Mouse (Mus musculus): ENCODE results near the gene Tex261.
A peak's percentile ranks its signal among the peaks of the same experiment; 100 is the strongest.

Gene Tex261

GRCm38 (mm10) chr6:83756051-83756450, 19.6 kb downstream of the Tex261 start:
- no peak for DNase-seq

- DNase-seq, result peak; percentile 48 to 56
These were observed 25.4 kb downstream of the Tex261 start for GRCm38 (mm10) chr6:83750171-83750684.

DNA sequence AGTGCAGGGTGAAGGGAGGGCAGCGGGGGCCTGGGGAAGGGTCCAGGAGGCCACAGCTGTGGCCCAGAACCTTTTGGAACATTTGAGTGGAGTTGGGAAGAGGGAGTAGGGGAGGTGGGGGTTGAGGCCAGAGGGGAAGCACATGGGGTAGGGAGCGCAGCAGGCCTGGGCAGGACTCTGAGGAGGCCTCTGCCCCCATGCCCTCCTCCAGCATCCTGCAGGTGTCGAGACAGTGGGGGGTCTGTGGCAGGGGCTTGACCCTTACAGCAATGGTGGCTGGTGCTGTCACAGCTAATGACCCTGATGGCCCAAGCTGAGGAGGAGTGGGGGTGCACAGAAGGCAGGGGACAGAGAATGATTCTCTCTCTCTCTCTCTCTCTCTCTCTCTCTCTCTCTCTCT, 26.3 kb downstream of the Tex261 start:
- no peak for DNase-seq

- no peak for DNase-seq
These were observed 30.1 kb downstream of the Tex261 start for GRCm38 (mm10) chr6:83745466-83745865.

GRCm38 (mm10) chr6:83744557-83744956, 31.1 kb downstream of the Tex261 start:
- no peak for DNase-seq

DNA sequence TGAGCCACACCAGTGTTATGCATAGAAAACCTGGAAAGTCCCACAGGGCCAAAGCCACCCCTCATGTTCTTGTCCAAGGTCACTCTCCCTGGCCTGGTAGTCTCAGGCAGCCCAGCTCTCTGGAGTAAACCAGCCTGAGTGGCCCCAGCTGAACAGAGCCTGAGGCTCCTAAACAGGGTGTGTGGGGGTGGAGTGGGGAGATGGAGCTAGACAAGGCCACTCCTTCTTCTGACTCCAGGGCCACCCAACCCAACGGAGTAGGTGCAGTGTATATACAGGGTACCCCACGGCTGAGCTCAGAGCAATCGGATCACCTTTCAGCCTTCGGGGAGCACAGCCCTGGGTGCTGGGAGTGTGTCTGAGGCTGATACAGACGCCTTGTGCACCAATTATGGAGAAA, 31.5 kb downstream of the Tex261 start:
- DNase-seq, result no peak

DNA sequence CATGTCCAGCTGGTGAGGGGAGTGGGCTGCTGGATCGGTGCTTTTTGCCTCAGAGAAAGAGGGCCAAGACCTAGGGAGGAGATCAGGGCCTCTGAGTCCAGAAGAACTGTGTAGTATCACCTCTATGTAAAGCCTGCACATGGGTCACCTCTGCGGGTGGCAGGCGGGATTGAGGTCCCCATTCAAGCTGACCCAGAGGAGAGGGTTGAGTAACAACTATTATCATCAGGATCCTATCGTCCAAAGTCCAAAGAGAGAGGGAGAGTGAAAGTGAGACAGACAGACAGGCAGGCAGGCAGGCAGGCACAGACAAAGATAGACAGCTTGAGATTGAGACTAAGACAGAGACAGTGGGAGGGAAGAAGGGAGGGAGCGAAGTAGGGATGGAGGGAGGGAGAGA, 32.4 kb downstream of the Tex261 start:
- DNase-seq, result no peak

- DNase-seq, result no peak
These were observed 32.9 kb downstream of the Tex261 start, which contains the start of gene Atp6v1b1 for GRCm38 (mm10) chr6:83742761-83743160. Gene Atp6v1b1, plus strand, starts transcription at chr6:83742990.

GRCm38 (mm10) chr6:83738596-83738995, 37.0 kb downstream of the Tex261 start:
- DNase-seq, result no peak

DNA sequence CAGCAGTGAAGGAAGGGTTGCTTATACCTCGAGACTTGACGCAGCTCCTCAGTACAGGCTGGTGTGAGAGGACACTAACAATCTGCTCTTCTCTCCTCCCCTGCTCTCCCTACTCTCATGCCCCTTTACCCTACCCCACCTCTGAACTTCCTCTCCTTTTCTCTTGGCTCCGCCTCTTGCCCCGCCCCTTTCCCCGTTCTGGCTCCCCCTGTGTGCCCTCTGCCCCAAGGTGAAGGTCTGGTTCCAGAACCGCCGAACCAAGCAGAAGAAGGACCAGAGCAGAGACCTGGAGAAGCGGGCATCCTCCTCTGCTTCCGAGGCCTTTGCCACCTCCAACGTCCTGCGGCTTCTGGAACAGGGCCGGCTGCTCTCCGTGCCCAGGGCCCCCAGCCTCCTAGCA, 38.3 kb downstream of the Tex261 start:
- no peak for DNase-seq

GRCm38 (mm10) chr6:83731128-83731527, 44.5 kb downstream of the Tex261 start:
- peak; percentile 31 to 49 for DNase-seq

GRCm38 (mm10) chr6:83729350-83729970, 46.2 kb downstream of the Tex261 start:
- DNase-seq, result no peak

- no peak for DNase-seq
These were observed 47.1 kb downstream of the Tex261 start for GRCm38 (mm10) chr6:83728488-83728887.

- DNase-seq, result no peak
These were observed 48.4 kb downstream of the Tex261 start for GRCm38 (mm10) chr6:83727178-83727577.

DNA sequence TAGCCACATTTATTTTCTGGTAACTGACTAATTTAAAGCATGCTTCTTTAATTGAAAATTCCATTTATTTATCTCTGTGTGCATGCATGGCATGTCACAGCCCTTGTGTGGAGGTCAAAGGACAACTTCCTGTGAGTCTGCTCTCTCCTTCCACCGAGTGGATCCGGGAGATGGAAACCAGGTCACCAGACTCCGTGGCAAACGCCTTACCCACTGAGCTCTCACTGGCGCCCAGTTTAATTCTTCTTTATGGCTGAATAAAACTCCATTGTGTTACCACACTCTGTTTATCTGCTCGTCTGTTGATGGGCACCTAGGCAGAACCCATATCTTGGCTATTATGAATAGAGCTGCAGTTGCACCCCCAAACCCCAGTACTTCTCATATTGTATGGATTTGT, 53.1 kb downstream of the Tex261 start:
- no peak for DNase-seq
